Mouse (Mus musculus) E14TG2a.4 (cell line): ENCODE data around the gene Cpt1a.

Experiments
- CTCF ChIP-seq: conservative IDR thresholded peaks from 2 replicates; pipeline ENCODE4 v1.5.1; 2014; ENCODE audit warnings: low read length
- POU5F1 ChIP-seq: IDR thresholded peaks from 2 replicates; pipeline ENCODE4 v1.6.1; 2014; ENCODE audit warnings: low read length, borderline replicate concordance

DNA sequence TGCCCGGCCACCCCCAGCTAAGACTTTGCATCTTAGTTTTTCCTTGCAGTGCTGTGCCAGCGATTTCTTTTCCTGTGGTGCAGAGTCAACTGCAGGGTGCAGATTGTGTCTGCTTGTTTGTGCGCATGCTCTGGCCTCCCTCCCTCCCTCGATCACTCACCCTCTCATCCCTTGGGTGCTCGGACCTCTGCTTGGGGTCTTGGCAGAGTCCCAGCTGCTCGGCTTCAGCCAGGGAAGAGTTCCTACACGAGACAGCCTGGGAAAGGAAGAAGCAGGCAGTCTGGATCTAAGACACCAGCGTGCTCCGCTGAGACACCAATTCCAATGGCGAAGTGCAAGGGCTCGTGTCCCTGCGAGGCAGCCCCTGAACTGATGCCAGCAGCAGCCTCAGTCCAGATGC is 51.2 kb downstream of the Cpt1a start:
- TF ChIP-seq CTCF (no peak), POU5F1 (no peak)
